Mouse (Mus musculus) stomach, embryonic 14.5 days (tissue): ENCODE measurements around the gene Crip2. TPM values are rescaled to one million over a fixed set of nuclear protein-coding genes. Genes with fewer than 3 reads are reported as not detected.

Experiments used
- ATAC-seq: fragments of 200-750 bp; cut with Nextera tagmentation; 2 replicates; pipeline ENCODE4 v1.8.0; 2017; ENCODE audit warnings: low read depth, moderate TSS enrichment; ENCODE audit not compliant: insufficient number of reproducible peaks, insufficient read depth, low FRiP score
- H3K27ac ChIP-seq: fragments of 300-500 bp; sonication (generic); 2 replicates; pipeline ENCODE4 v1.5.1; 2014; ENCODE audit warnings: mild to moderate bottlenecking, low read length, moderate library complexity, mixed read lengths
- H3K27me3 ChIP-seq: fragments of 300-500 bp; sonication (generic); 2 replicates; pipeline ENCODE4 v1.6.1; 2014; ENCODE audit warnings: low read length, control low read depth, mixed read lengths; ENCODE audit not compliant: control insufficient read depth, insufficient read depth
- H3K36me3 ChIP-seq: fragments of 300-500 bp; sonication (generic); 2 replicates; pipeline ENCODE4 v1.6.1; 2014; ENCODE audit warnings: mild to moderate bottlenecking, control low read depth, low read length, moderate library complexity, mixed read lengths; ENCODE audit not compliant: control insufficient read depth, insufficient read depth
- H3K4me1 ChIP-seq: fragments of 300-500 bp; sonication (generic); 2 replicates; pipeline ENCODE4 v1.6.1; 2014; ENCODE audit warnings: low read length, control low read depth, mixed read lengths; ENCODE audit not compliant: control insufficient read depth, insufficient read depth
- H3K4me2 ChIP-seq: fragments of 300-500 bp; sonication (generic); replicated peaks from 2 replicates; pipeline ENCODE4 v1.6.1; 2014; ENCODE audit warnings: low read depth, low read length, control low read depth
- H3K4me3 ChIP-seq: fragments of 300-500 bp; sonication (generic); 2 replicates; pipeline ENCODE4 v1.5.1; 2014; ENCODE audit warnings: low read depth, low read length, control low read depth
- H3K9ac ChIP-seq: fragments of 300-500 bp; sonication (generic); replicated peaks from 2 replicates; pipeline ENCODE4 v1.6.1; 2014; ENCODE audit warnings: low read depth, mild to moderate bottlenecking, control low read depth, low read length, moderate library complexity, mixed read lengths
- H3K9me3 ChIP-seq: fragments of 300-500 bp; sonication (generic); 2 replicates; pipeline ENCODE4 v1.6.1; 2016; ENCODE audit warnings: low read depth, low read length, control low read depth; ENCODE audit not compliant: control insufficient read depth
- WGBS: fragments of 180-500 bp; shearing (Covaris S2); extraction: QIAGEN DNeasy Blood & Tissue Kit; methylation state at CpG from one replicate; pipeline ENCODE4 v1.1.7; 2014; 5-methylcytosine and 5-hydroxymethylcytosine counted together
- polyA plus RNA-seq: library from polyadenylated mRNA; unstranded; fragments of >200 nt; fragmentation: Nextera tagmentation; extraction: Ambion mirVana; gene quantifications from 2 replicates; pipeline ENCODE4 v1.2.1, GENCODE M21; 2014

The Crip2 gene
- polyA plus RNA-seq, 1 experiment from 2014 or later, result 124 TPM

GRCm38 (mm10) chr12:113119516-113120410 is 20.3 kb upstream of the Crip2 start:
- ATAC-seq, result peak; percentile 54; the same call in 1 of the 2 replicates
- WGBS, result 87% methylated on average over 20 of the region's 20 CpGs
- peaks cover 74% of the 10 kb centered on the region for H3K36me3 ChIP-seq

GRCm38 (mm10) chr12:113124726-113125125 is 15.3 kb upstream of the Crip2 start:
- 83% methylated on average over 6 of the region's 6 CpGs for WGBS
- Histone ChIP-seq H3K4me2 (no peak overlapping the region), H3K27me3 (no peaks in the 10 kb centered on the region), H3K4me3 (no peak overlapping the region), H3K4me1 (no peaks in the 10 kb centered on the region), H3K27ac (no peak overlapping the region), H3K9me3 (no peaks in the 10 kb centered on the region), H3K9ac (no peak overlapping the region), H3K36me3 (peaks cover 92% of the 10 kb centered on the region)
- no peak for ATAC-seq

More at GRCm38 (mm10) chr12:113119516-113120410, 20.3 kb upstream of the Crip2 start:
- no peaks in the 10 kb centered on the region for H3K4me1 ChIP-seq
- H3K9ac ChIP-seq, result no peak overlapping the region
- H3K4me3 ChIP-seq, result no peak overlapping the region
- no peak overlapping the region for H3K4me2 ChIP-seq
- no peaks in the 10 kb centered on the region for H3K9me3 ChIP-seq
- no peak overlapping the region for H3K27ac ChIP-seq
- H3K27me3 ChIP-seq, result no peaks in the 10 kb centered on the region

GRCm38 (mm10) chr12:113130732-113131131 is 9.3 kb upstream of the Crip2 start:
- no peak for ATAC-seq

GRCm38 (mm10) chr12:113131601-113132000 is 8.4 kb upstream of the Crip2 start:
- H3K36me3 ChIP-seq, result peaks cover 98% of the 10 kb centered on the region
- WGBS, result 97% methylated on average over 14 of the region's 14 CpGs
- H3K4me2 ChIP-seq, result no peak overlapping the region
- H3K4me1 ChIP-seq, result no peaks in the 10 kb centered on the region
- ATAC-seq, result no peak
- no peak overlapping the region for H3K9ac ChIP-seq
- no peaks in the 10 kb centered on the region for H3K9me3 ChIP-seq
- H3K4me3 ChIP-seq, result no peak overlapping the region
- no peak overlapping the region for H3K27ac ChIP-seq
- no peaks in the 10 kb centered on the region for H3K27me3 ChIP-seq

More at GRCm38 (mm10) chr12:113130732-113131131, 9.3 kb upstream of the Crip2 start:
- Histone ChIP-seq H3K27ac (no peak overlapping the region), H3K36me3 (peaks cover 98% of the 10 kb centered on the region), H3K9me3 (no peaks in the 10 kb centered on the region), H3K4me1 (no peaks in the 10 kb centered on the region), H3K4me3 (no peak overlapping the region), H3K27me3 (no peaks in the 10 kb centered on the region), H3K4me2 (no peak overlapping the region), H3K9ac (no peak overlapping the region)
- WGBS, result 97% methylated on average over 8 of the region's 8 CpGs

GRCm38 (mm10) chr12:113132567-113132966 is 7.5 kb upstream of the Crip2 start:
- WGBS, result 31% methylated on average over 2 of the region's 2 CpGs
- peaks cover 98% of the 10 kb centered on the region for H3K36me3 ChIP-seq
- no peaks in the 10 kb centered on the region for H3K27me3 ChIP-seq
- peak; percentile 50; the same call in 1 of the 2 replicates for ATAC-seq
- no peak overlapping the region for H3K4me2 ChIP-seq
- H3K27ac ChIP-seq, result no peak overlapping the region
- H3K4me1 ChIP-seq, result no peaks in the 10 kb centered on the region
- H3K9me3 ChIP-seq, result no peaks in the 10 kb centered on the region
- H3K4me3 ChIP-seq, result no peak overlapping the region
- no peak overlapping the region for H3K9ac ChIP-seq

- no peaks in the 10 kb centered on the region for H3K27me3 ChIP-seq
- no peaks in the 10 kb centered on the region for H3K4me1 ChIP-seq
- H3K9ac ChIP-seq, result no peak overlapping the region
- ATAC-seq, result no peak
- no peak overlapping the region for H3K4me3 ChIP-seq
- H3K4me2 ChIP-seq, result no peak overlapping the region
- peaks cover 96% of the 10 kb centered on the region for H3K36me3 ChIP-seq
- no peaks in the 10 kb centered on the region for H3K9me3 ChIP-seq
- WGBS, result 91% methylated on average over 9 of the region's 9 CpGs
- no peak overlapping the region for H3K27ac ChIP-seq
These were observed 6.8 kb upstream of the Crip2 start for GRCm38 (mm10) chr12:113133260-113133659.

- Histone ChIP-seq H3K27me3 (no peaks in the 10 kb centered on the region), H3K27ac (no peak overlapping the region), H3K9me3 (no peaks in the 10 kb centered on the region), H3K9ac (no peak overlapping the region), H3K4me3 (no peak overlapping the region), H3K4me1 (peaks cover 4% of the 10 kb centered on the region; the same call in 1 of the 2 replicates), H3K36me3 (peaks cover 89% of the 10 kb centered on the region), H3K4me2 (no peak overlapping the region)
- WGBS, result 79% methylated on average over 5 of the region's 5 CpGs
- ATAC-seq, result peak; percentile 31; the same call in 1 of the 2 replicates
These were observed 6.1 kb upstream of the Crip2 start for GRCm38 (mm10) chr12:113133861-113134403.

GRCm38 (mm10) chr12:113134502-113134901 is 5.5 kb upstream of the Crip2 start:
- no peak overlapping the region for H3K27ac ChIP-seq
- no peaks in the 10 kb centered on the region for H3K9me3 ChIP-seq
- peaks cover 83% of the 10 kb centered on the region for H3K36me3 ChIP-seq
- H3K4me1 ChIP-seq, result peaks cover 8% of the 10 kb centered on the region
- no peaks in the 10 kb centered on the region for H3K27me3 ChIP-seq
- no peak overlapping the region for H3K4me3 ChIP-seq
- no peak overlapping the region for H3K9ac ChIP-seq
- H3K4me2 ChIP-seq, result no peak overlapping the region
- no peak for ATAC-seq
- WGBS, result 94% methylated on average over 4 of the region's 4 CpGs
